Mouse (Mus musculus) heart, embryonic 14.5 days (tissue): ENCODE results near the gene Arl6ip1. TPM values are rescaled to one million over a fixed set of nuclear protein-coding genes. Genes with fewer than 3 reads are reported as not detected.

Experiments used
- ATAC-seq: fragments of 200-750 bp; cut with Nextera tagmentation; 2 replicates; pipeline ENCODE4 v1.8.0; 2017; ENCODE audit warnings: low read depth, moderate TSS enrichment; ENCODE audit not compliant: insufficient number of reproducible peaks, insufficient read depth, low FRiP score
- H3K27ac ChIP-seq, 2 experiments: fragments of 200-500 bp in 1 of 2; fragments of 300-500 bp in 1 of 2; sonication (generic) in 1 of 2; replicated peaks in 1 of 2; 2 replicates each; pipeline ENCODE4 v1.5.1; 2012 to 2014; ENCODE audit warnings: low read depth in 2 of 2, low read length in 2 of 2, control low read depth in 1 of 2, mild to moderate bottlenecking in 1 of 2, mixed read lengths in 1 of 2; ENCODE audit not compliant: control insufficient read depth in 1 of 2, insufficient read depth in 1 of 2
- H3K27me3 ChIP-seq: fragments of 300-500 bp; sonication (generic); 2 replicates; pipeline ENCODE4 v1.6.1; 2014; ENCODE audit warnings: mild to moderate bottlenecking, low read length, control low read depth; ENCODE audit not compliant: control insufficient read depth, insufficient read depth
- H3K36me3 ChIP-seq: fragments of 300-500 bp; sonication (generic); 2 replicates; pipeline ENCODE4 v1.6.1; 2014; ENCODE audit warnings: mild to moderate bottlenecking, control low read depth, low read length, mixed read lengths; ENCODE audit not compliant: control insufficient read depth, insufficient read depth
- H3K4me1 ChIP-seq, 2 experiments: fragments of 200-500 bp in 1 of 2; fragments of 300-500 bp in 1 of 2; sonication (generic) in 1 of 2; 2 replicates each; pipeline ENCODE4 v1.6.1; 2012 to 2014; ENCODE audit warnings: low read length in 2 of 2, control low read depth in 1 of 2, mixed read lengths in 1 of 2; ENCODE audit not compliant: control insufficient read depth in 2 of 2, insufficient read depth in 2 of 2
- H3K4me2 ChIP-seq: fragments of 300-500 bp; sonication (generic); 2 replicates; pipeline ENCODE4 v1.6.1; 2014; ENCODE audit warnings: mild to moderate bottlenecking, low read length
- H3K4me3 ChIP-seq, 2 experiments: fragments of 200-500 bp in 1 of 2; fragments of 300-500 bp in 1 of 2; sonication (generic) in 1 of 2; 2 replicates each; pipeline ENCODE4 v1.5.1; 2012 to 2014; ENCODE audit warnings: low read length in 2 of 2, mild to moderate bottlenecking in 2 of 2, control low read depth in 1 of 2, low read depth in 1 of 2, moderate library complexity in 1 of 2; ENCODE audit not compliant: control insufficient read depth in 1 of 2, insufficient read depth in 1 of 2
- H3K9ac ChIP-seq: fragments of 300-500 bp; sonication (generic); 2 replicates; pipeline ENCODE4 v1.6.1; 2014; ENCODE audit warnings: mild to moderate bottlenecking, low read length
- H3K9me3 ChIP-seq: fragments of 300-500 bp; sonication (generic); 2 replicates; pipeline ENCODE4 v1.6.1; 2016; ENCODE audit warnings: low read length, control low read depth; ENCODE audit not compliant: control insufficient read depth
- WGBS: fragments of 180-500 bp; shearing (Covaris S2); extraction: QIAGEN DNeasy Blood & Tissue Kit; methylation state at CpG from one replicate; pipeline ENCODE4 v1.1.7; 2014; 5-methylcytosine and 5-hydroxymethylcytosine counted together
- polyA plus RNA-seq: library from polyadenylated mRNA; unstranded; fragments of >200 nt; fragmentation: Nextera tagmentation; extraction: Ambion mirVana; gene quantifications from 2 replicates; pipeline ENCODE4 v1.2.1, GENCODE M21; 2014

The Arl6ip1 gene
- polyA plus RNA-seq, 1 experiment from 2014 or later = 268 TPM

GRCm38 (mm10) chr7:118122235-118122634, 7.2 kb downstream of the Arl6ip1 start:
- ATAC-seq = no peak
- Histone ChIP-seq H3K27ac (no peak overlapping the region), H3K36me3 (peaks cover 85% of the 10 kb centered on the region), H3K4me3 (no peak overlapping the region), H3K4me2 (no peak overlapping the region), H3K9me3 (no peaks in the 10 kb centered on the region), H3K9ac (no peak overlapping the region), H3K27me3 (no peaks in the 10 kb centered on the region), H3K4me1 (peaks cover 4 to 12% of the 10 kb centered on the region in 2 experiments)
- WGBS = 93% methylated on average over 7 of the region's 7 CpGs

GRCm38 (mm10) chr7:118120654-118121053, 8.8 kb downstream of the Arl6ip1 start:
- Histone ChIP-seq H3K9ac (no peak overlapping the region), H3K4me2 (no peak overlapping the region), H3K4me1 (no peaks in the 10 kb centered on the region), H3K27ac (no peak overlapping the region), H3K36me3 (peaks cover 69% of the 10 kb centered on the region), H3K9me3 (no peaks in the 10 kb centered on the region), H3K4me3 (no peak overlapping the region), H3K27me3 (no peaks in the 10 kb centered on the region)
- 90% methylated on average over 1 of the region's 1 CpGs for WGBS
- no peak for ATAC-seq

GRCm38 (mm10) chr7:118119946-118120345, 9.5 kb downstream of the Arl6ip1 start:
- peaks cover 0 to 1% of the 10 kb centered on the region in 2 experiments; a peak in 1 of 4 replicates for H3K4me1 ChIP-seq

GRCm38 (mm10) chr7:118119142-118119541, 10.3 kb downstream of the Arl6ip1 start:
- Histone ChIP-seq H3K36me3 (peaks cover 69% of the 10 kb centered on the region), H3K27ac (no peak overlapping the region), H3K4me2 (no peak overlapping the region), H3K9me3 (no peaks in the 10 kb centered on the region), H3K4me3 (no peak overlapping the region), H3K27me3 (no peaks in the 10 kb centered on the region), H3K4me1 (peaks cover 0 to 9% of the 10 kb centered on the region in 2 experiments; a peak in 2 of 4 replicates), H3K9ac (no peak overlapping the region)
- no peak for ATAC-seq
- WGBS = 73% methylated on average over 2 of the region's 2 CpGs

More at GRCm38 (mm10) chr7:118119946-118120345, 9.5 kb downstream of the Arl6ip1 start:
- Histone ChIP-seq H3K9ac (no peak overlapping the region), H3K9me3 (no peaks in the 10 kb centered on the region), H3K4me3 (no peak overlapping the region), H3K27ac (no peak overlapping the region), H3K36me3 (peaks cover 68% of the 10 kb centered on the region), H3K4me2 (no peak overlapping the region), H3K27me3 (no peaks in the 10 kb centered on the region)
- WGBS = 86% methylated on average over 5 of the region's 5 CpGs
- ATAC-seq = no peak

- no peak for ATAC-seq
These were observed 11.0 kb downstream of the Arl6ip1 start for GRCm38 (mm10) chr7:118118426-118118825.

GRCm38 (mm10) chr7:118117539-118118210, 11.8 kb downstream of the Arl6ip1 start:
- no peaks in the 10 kb centered on the region for H3K9me3 ChIP-seq
- ATAC-seq = no peak
- no peaks in the 10 kb centered on the region for H3K27me3 ChIP-seq
- H3K4me2 ChIP-seq = no peak overlapping the region
- H3K36me3 ChIP-seq = peaks cover 69% of the 10 kb centered on the region
- H3K27ac ChIP-seq = no peak overlapping the region
- H3K4me1 ChIP-seq = peaks cover 0 to 24% of the 10 kb centered on the region in 2 experiments; a peak in 3 of 4 replicates
- H3K4me3 ChIP-seq = no peak overlapping the region
- H3K9ac ChIP-seq = no peak overlapping the region
- 63% methylated on average over 4 of the region's 4 CpGs for WGBS

More at GRCm38 (mm10) chr7:118118426-118118825, 11.0 kb downstream of the Arl6ip1 start:
- Histone ChIP-seq H3K36me3 (peaks cover 69% of the 10 kb centered on the region), H3K9me3 (no peaks in the 10 kb centered on the region), H3K4me2 (no peak overlapping the region), H3K4me3 (no peak overlapping the region), H3K27me3 (no peaks in the 10 kb centered on the region), H3K4me1 (peaks cover 0 to 17% of the 10 kb centered on the region in 2 experiments; a peak in 2 of 4 replicates), H3K9ac (no peak overlapping the region), H3K27ac (no peak overlapping the region)
- 88% methylated on average over 3 of the region's 3 CpGs for WGBS

GRCm38 (mm10) chr7:118116787-118117538, 12.5 kb downstream of the Arl6ip1 start:
- Histone ChIP-seq H3K4me2 (peak overlapping the region; percentile 97), H3K27me3 (no peaks in the 10 kb centered on the region), H3K27ac (0 out of 4 replicates have a peak overlapping the region, but pooled peaks of 1 of the 2 experiments have one; percentile 14), H3K4me1 (peaks cover 0 to 31% of the 10 kb centered on the region in 2 experiments), H3K9me3 (no peaks in the 10 kb centered on the region), H3K36me3 (peaks cover 69% of the 10 kb centered on the region), H3K4me3 (peak overlapping the region in 1 of 2 experiments; percentile 94; a peak in 1 of 4 replicates), H3K9ac (peak overlapping the region; percentile 72)
- WGBS = 26% methylated on average over 8 of the region's 8 CpGs
- no peak for ATAC-seq
